Comparison of ENCODE assay signal across 11 mouse cellular contexts in genomic region chr2:31173290-31173689, GRCm38 (mm10). TPM values are rescaled to one million over a fixed set of nuclear protein-coding genes. Genes with fewer than 3 reads are reported as not detected.
DNase-seq lines count a peak whose midpoint lies in the region; ATAC-seq lines count a peak whose summit lies in the region.
"Had no signal": no experiment of that assay in that cellular context is flagged by ENCODE, and none has a peak within 500 bp of the region (broad histone marks: within the 10 kb centered on the region; RNA-seq: fewer than 3 reads in every experiment).

No protein-coding gene starts in this region.

- WGBS in intestine, embryonic 15.5 days = 71% methylated on average over 4 of the region's 4 CpGs

- H3K4me3 ChIP-seq in intestine, embryonic 15.5 days (replicated peaks) = no peak overlapping the region
- H3K4me3 ChIP-seq: embryonic facial prominence, embryonic 15.5 days had no signal

- DNase-seq in cerebellum, postnatal 10 days = peak; percentile 27 to 28
- DNase-seq in cerebellum, adult 9-10 months = no peak
- peak; percentile 33 to 60 for DNase-seq in lung, adult 18-20 months
- DNase-seq in lung, postnatal 4 days = no peak
- DNase-seq in induced T-regulatory cell, adult 2 months (ENCODE audit: low read depth) = peak; percentile 54
- DNase-seq in splenic B cell, adult 2 months (ENCODE audit: low read depth, low spot score) = peak; percentile 54
- no peak for DNase-seq in adrenal gland, postnatal 4 days (ENCODE audit: low spot score in 2 of 2)
- DNase-seq: gastrocnemius, postnatal 36 days had no signal

- 0 out of 2 replicates have a peak, but pooled peaks cover 2% of the 10 kb centered on the region for H3K4me1 ChIP-seq in intestine, embryonic 15.5 days (replicated peaks)

- H3K27me3 ChIP-seq in splenic B cell, adult 2 months (ENCODE audit: control insufficient read depth, insufficient read depth, low read length, poor library complexity, severe bottlenecking) = no peaks in the 10 kb centered on the region
- no peaks in the 10 kb centered on the region for H3K27me3 ChIP-seq in intestine, embryonic 15.5 days (replicated peaks)
- H3K27me3 ChIP-seq: embryonic facial prominence, embryonic 15.5 days had no signal

- H3K36me3 ChIP-seq in splenic B cell, adult 2 months (ENCODE audit: control insufficient read depth, insufficient read depth, low read length, poor library complexity, severe bottlenecking) = peaks cover 16% of the 10 kb centered on the region
- H3K36me3 ChIP-seq in intestine, embryonic 15.5 days = peaks cover 64% of the 10 kb centered on the region

- H3K4me2 ChIP-seq in intestine, embryonic 15.5 days (replicated peaks) = no peak overlapping the region
- H3K4me2 ChIP-seq: embryonic facial prominence, embryonic 15.5 days; hindbrain, embryonic 14.5 days had no signal

- no peaks in the 10 kb centered on the region for H3K9me3 ChIP-seq in intestine, embryonic 15.5 days
- H3K9me3 ChIP-seq: embryonic facial prominence, embryonic 15.5 days had no signal

- H3K27ac ChIP-seq in intestine, embryonic 15.5 days = no peak overlapping the region
- H3K27ac ChIP-seq: embryonic facial prominence, embryonic 15.5 days; hindbrain, embryonic 14.5 days had no signal

- ATAC-seq in intestine, embryonic 15.5 days = no peak

- H3K9ac ChIP-seq in intestine, embryonic 15.5 days = no peak overlapping the region
- H3K9ac ChIP-seq: embryonic facial prominence, embryonic 15.5 days; hindbrain, embryonic 14.5 days had no signal

RNA-seq across cellular contexts. Expression of gene Gpr107, which starts 21.2 kb away (rescaled TPM):
- 30.0 and 31.1 TPM in 2 replicates for polyA plus RNA-seq in intestine, embryonic 15.5 days (2015; fragmentation: Nextera tagmentation; extraction: Ambion mirVana)
- 10 to 100 TPM; 62.8 to 68.3 TPM for total RNA-seq in adrenal gland, postnatal 4 days (2021)

RNA-seq across cellular contexts. Expression of gene Fnbp1, which starts 31.5 kb away (rescaled TPM):
- polyA plus RNA-seq in intestine, embryonic 15.5 days (2015; fragmentation: Nextera tagmentation; extraction: Ambion mirVana) = 22.7 and 27.3 TPM in 2 replicates
- total RNA-seq in adrenal gland, postnatal 4 days (2021) = 10 to 100 TPM; 69.0 to 82.4 TPM

Comparison
In these comparisons a context has a peak if more than half of its experiments do, and no peak if none do; other contexts are left out.
1. DNase-seq: peak in cerebellum, postnatal 10 days (2 of 2), lung, adult 18-20 months (2 of 2), induced T-regulatory cell, adult 2 months (single experiment) and splenic B cell, adult 2 months (single experiment); none in cerebellum, adult 9-10 months (single experiment), lung, postnatal 4 days (0 of 2) and adrenal gland, postnatal 4 days (0 of 2).